Mouse (Mus musculus) G1E (cell line): Measurements from ENCODE around the gene Gins1.

Experiments used
- CTCF ChIP-seq: IDR thresholded peaks from 2 replicates; pipeline ENCODE4 v1.5.1; 2012; ENCODE audit warnings: low read depth, low read length, inconsistent platforms, mixed read lengths
- GATA1 ChIP-seq: IDR thresholded peaks from 2 replicates; pipeline ENCODE4 v1.6.1; 2012; ENCODE audit warnings: borderline replicate concordance, low read length, inconsistent platforms, mixed read lengths
- POLR2AphosphoS5 ChIP-seq: IDR thresholded peaks from 2 replicates; pipeline ENCODE4 v1.6.1; 2012; ENCODE audit warnings: low read depth, low read length, inconsistent platforms; ENCODE audit not compliant: insufficient replicate concordance
- TAL1 ChIP-seq: conservative IDR thresholded peaks from 2 replicates; pipeline ENCODE4 v1.6.1; 2012; ENCODE audit warnings: low read depth, low read length, inconsistent platforms, mixed read lengths

GRCm38 (mm10) chr2:150886315-150886714 is 18.9 kb upstream of the Gins1 start:
- TF ChIP-seq CTCF (no peak), GATA1 (no peak), TAL1 (no peak), POLR2AphosphoS5 (no peak)
